Mouse (Mus musculus): Measurements from ENCODE around the gene Dner.

The Dner gene

GRCm38 (mm10) chr1:84695517-84696411 lies at the start of gene Dner:
Dner (minus strand) TSS chr1:84696221.
- peak in 1 of 2 experiments; percentile 24 for DNase-seq (ENCODE audit: low spot score in 2 of 2)

- no peak for DNase-seq (ENCODE audit: low spot score in 2 of 2)
These were observed 46.1 kb upstream of the Dner start for GRCm38 (mm10) chr1:84742156-84742555.

GRCm38 (mm10) chr1:84740080-84740479 lies 44.1 kb upstream of the Dner start:
- DNase-seq (ENCODE audit: low spot score in 2 of 2): no peak

GRCm38 (mm10) chr1:84737097-84737496 lies 41.1 kb upstream of the Dner start:
- no peak for DNase-seq (ENCODE audit: low spot score in 2 of 2)

- DNase-seq (ENCODE audit: low spot score in 2 of 2): no peak
These were observed 37.8 kb upstream of the Dner start for GRCm38 (mm10) chr1:84733799-84734198.

- no peak for DNase-seq (ENCODE audit: low spot score in 2 of 2)
These were observed 35.7 kb upstream of the Dner start for GRCm38 (mm10) chr1:84731763-84732162.

- DNase-seq (ENCODE audit: low spot score in 2 of 2): no peak
These were observed 26.8 kb upstream of the Dner start for GRCm38 (mm10) chr1:84722841-84723240.

- no peak for DNase-seq (ENCODE audit: low spot score in 2 of 2)
These were observed 26.4 kb upstream of the Dner start for GRCm38 (mm10) chr1:84722371-84722770.

GRCm38 (mm10) chr1:84721942-84722341 lies 25.9 kb upstream of the Dner start:
- DNase-seq (ENCODE audit: low spot score in 2 of 2): no peak

GRCm38 (mm10) chr1:84709810-84710785 lies 14.1 kb upstream of the Dner start:
- DNase-seq (ENCODE audit: low spot score in 2 of 2): no peak

GRCm38 (mm10) chr1:84709406-84709805 lies 13.4 kb upstream of the Dner start:
- no peak for DNase-seq (ENCODE audit: low spot score in 2 of 2)

GRCm38 (mm10) chr1:84700254-84700653 lies 4.2 kb upstream of the Dner start:
- no peak for DNase-seq (ENCODE audit: low spot score in 2 of 2)

GRCm38 (mm10) chr1:84697136-84697535 lies 1.1 kb upstream of the Dner start:
- DNase-seq (ENCODE audit: low spot score in 2 of 2): no peak

- DNase-seq (ENCODE audit: low spot score in 2 of 2): no peak
These were observed 1.1 kb downstream of the Dner start for GRCm38 (mm10) chr1:84694688-84695474.

- DNase-seq (ENCODE audit: low spot score in 2 of 2): no peak
These were observed 18.1 kb downstream of the Dner start for GRCm38 (mm10) chr1:84677910-84678309.

- DNase-seq (ENCODE audit: low spot score in 2 of 2): no peak
These were observed 27.7 kb downstream of the Dner start for GRCm38 (mm10) chr1:84668100-84668846.

- DNase-seq (ENCODE audit: low spot score in 2 of 2): no peak
These were observed 28.4 kb downstream of the Dner start for GRCm38 (mm10) chr1:84667660-84668059.

GRCm38 (mm10) chr1:84664377-84665118 lies 31.5 kb downstream of the Dner start:
- no peak for DNase-seq (ENCODE audit: low spot score in 2 of 2)

- DNase-seq (ENCODE audit: low spot score in 2 of 2): no peak
These were observed 49.2 kb downstream of the Dner start for GRCm38 (mm10) chr1:84646781-84647180.

GRCm38 (mm10) chr1:84640463-84640862 lies 55.6 kb downstream of the Dner start:
- no peak for DNase-seq (ENCODE audit: low spot score in 2 of 2)

Data from spleen, postnatal 14 days (tissue).